Mouse (Mus musculus) lung, embryonic 15.5 days (tissue): ENCODE measurements around the gene Zfp287. TPM values are rescaled to one million over a fixed set of nuclear protein-coding genes. Genes with fewer than 3 reads are reported as not detected.

Source experiments
- ATAC-seq: fragments of 200-750 bp; cut with Nextera tagmentation; 2 replicates; pipeline ENCODE4 v1.8.0; 2017; ENCODE audit warnings: moderate number of reproducible peaks, borderline replicate concordance; ENCODE audit not compliant: low FRiP score, low TSS enrichment; ENCODE audit errors: extremely low read depth
- H3K27ac ChIP-seq: fragments of 300-500 bp; sonication (generic); 2 replicates; pipeline ENCODE4 v1.5.1; 2015; ENCODE audit warnings: moderate library complexity, mild to moderate bottlenecking, inconsistent platforms
- H3K27me3 ChIP-seq: fragments of 300-500 bp; sonication (generic); 2 replicates; pipeline ENCODE4 v1.6.1; 2015; ENCODE audit warnings: inconsistent platforms
- H3K36me3 ChIP-seq: fragments of 300-500 bp; sonication (generic); 2 replicates; pipeline ENCODE4 v1.6.1; 2015; ENCODE audit warnings: inconsistent platforms
- H3K4me1 ChIP-seq: fragments of 300-500 bp; sonication (generic); 2 replicates; pipeline ENCODE4 v1.6.1; 2015; ENCODE audit warnings: inconsistent platforms
- H3K4me2 ChIP-seq: fragments of 300-500 bp; sonication (generic); 2 replicates; pipeline ENCODE4 v1.6.1; 2015; ENCODE audit warnings: inconsistent platforms, mild to moderate bottlenecking, moderate library complexity
- H3K4me3 ChIP-seq: fragments of 300-500 bp; sonication (generic); 2 replicates; pipeline ENCODE4 v1.5.1; 2015; ENCODE audit warnings: mild to moderate bottlenecking, inconsistent platforms
- H3K9ac ChIP-seq: fragments of 300-500 bp; sonication (generic); 2 replicates; pipeline ENCODE4 v1.6.1; 2015; ENCODE audit warnings: inconsistent platforms
- H3K9me3 ChIP-seq: fragments of 300-500 bp; sonication (generic); 2 replicates; pipeline ENCODE4 v1.6.1; 2016; ENCODE audit warnings: inconsistent platforms
- WGBS: fragments of 180-500 bp; shearing (Covaris S2); methylation state at CpG from one replicate; pipeline ENCODE4 v1.1.7; 2015; 5-methylcytosine and 5-hydroxymethylcytosine counted together
- polyA plus RNA-seq: library from polyadenylated mRNA; unstranded; fragments of >200 nt; fragmentation: Nextera tagmentation; extraction: Ambion mirVana; gene quantifications from 2 replicates; pipeline ENCODE4 v1.2.1, GENCODE M21; 2015

Gene Zfp287
- polyA plus RNA-seq, 1 experiment from 2014 or later: 5.8 TPM

GRCm38 (mm10) chr11:62699749-62700148 is 32.0 kb downstream of the Zfp287 start:
- H3K4me2 ChIP-seq: no peak overlapping the region
- H3K36me3 ChIP-seq: no peaks in the 10 kb centered on the region
- H3K9me3 ChIP-seq: no peaks in the 10 kb centered on the region
- no peak overlapping the region for H3K4me3 ChIP-seq
- no peak for ATAC-seq
- no peak overlapping the region for H3K9ac ChIP-seq
- no peaks in the 10 kb centered on the region for H3K4me1 ChIP-seq
- WGBS: 69% methylated on average over 4 of the region's 4 CpGs
- no peak overlapping the region for H3K27ac ChIP-seq
- no peaks in the 10 kb centered on the region for H3K27me3 ChIP-seq

GRCm38 (mm10) chr11:62695126-62695525 is 36.6 kb downstream of the Zfp287 start:
- Histone ChIP-seq H3K27me3 (no peaks in the 10 kb centered on the region), H3K9me3 (no peaks in the 10 kb centered on the region), H3K36me3 (no peaks in the 10 kb centered on the region), H3K4me1 (no peaks in the 10 kb centered on the region), H3K9ac (no peak overlapping the region), H3K4me3 (no peak overlapping the region), H3K27ac (no peak overlapping the region), H3K4me2 (no peak overlapping the region)
- ATAC-seq: no peak
- 90% methylated on average over 8 of the region's 8 CpGs for WGBS

- H3K4me1 ChIP-seq: no peaks in the 10 kb centered on the region
- 18% methylated on average over 11 of the region's 11 CpGs for WGBS
- no peak overlapping the region for H3K4me3 ChIP-seq
- no peaks in the 10 kb centered on the region for H3K9me3 ChIP-seq
- no peaks in the 10 kb centered on the region for H3K36me3 ChIP-seq
- no peak overlapping the region for H3K9ac ChIP-seq
- H3K4me2 ChIP-seq: no peak overlapping the region
- no peaks in the 10 kb centered on the region for H3K27me3 ChIP-seq
- no peak overlapping the region for H3K27ac ChIP-seq
- ATAC-seq: peak; percentile 81; the same call in 1 of the 2 replicates
These were observed 38.2 kb downstream of the Zfp287 start for GRCm38 (mm10) chr11:62693299-62694184.

GRCm38 (mm10) chr11:62691592-62691991 is 40.1 kb downstream of the Zfp287 start:
- Histone ChIP-seq H3K4me3 (no peak overlapping the region), H3K27me3 (no peaks in the 10 kb centered on the region), H3K9ac (no peak overlapping the region), H3K9me3 (no peaks in the 10 kb centered on the region), H3K36me3 (no peaks in the 10 kb centered on the region), H3K4me2 (no peak overlapping the region), H3K27ac (no peak overlapping the region), H3K4me1 (no peaks in the 10 kb centered on the region)
- no peak for ATAC-seq
- 87% methylated on average over 3 of the region's 3 CpGs for WGBS

GRCm38 (mm10) chr11:62679954-62680353 is 51.8 kb downstream of the Zfp287 start:
- no peak overlapping the region for H3K4me2 ChIP-seq
- no peak overlapping the region for H3K4me3 ChIP-seq
- no peak overlapping the region for H3K9ac ChIP-seq
- H3K9me3 ChIP-seq: no peaks in the 10 kb centered on the region
- WGBS: 45% methylated on average over 4 of the region's 4 CpGs
- H3K27ac ChIP-seq: no peak overlapping the region
- no peaks in the 10 kb centered on the region; the same call in 1 of the 2 replicates for H3K4me1 ChIP-seq
- H3K27me3 ChIP-seq: no peaks in the 10 kb centered on the region
- no peaks in the 10 kb centered on the region for H3K36me3 ChIP-seq
- ATAC-seq: no peak

- Histone ChIP-seq H3K27me3 (no peaks in the 10 kb centered on the region), H3K4me1 (no peaks in the 10 kb centered on the region; the same call in 1 of the 2 replicates), H3K4me3 (no peak overlapping the region), H3K9ac (no peak overlapping the region), H3K4me2 (no peak overlapping the region), H3K9me3 (no peaks in the 10 kb centered on the region), H3K36me3 (no peaks in the 10 kb centered on the region), H3K27ac (no peak overlapping the region)
- no peak for ATAC-seq
- 76% methylated on average over 7 of the region's 7 CpGs for WGBS
These were observed 52.8 kb downstream of the Zfp287 start for GRCm38 (mm10) chr11:62678778-62679354.

GRCm38 (mm10) chr11:62676290-62676596 is 55.5 kb downstream of the Zfp287 start:
- H3K9ac ChIP-seq: no peak overlapping the region
- no peaks in the 10 kb centered on the region for H3K9me3 ChIP-seq
- H3K27ac ChIP-seq: no peak overlapping the region
- no peak for ATAC-seq
- no peaks in the 10 kb centered on the region; the same call in 1 of the 2 replicates for H3K4me1 ChIP-seq
- H3K27me3 ChIP-seq: no peaks in the 10 kb centered on the region
- WGBS: 87% methylated on average over 4 of the region's 4 CpGs
- H3K4me3 ChIP-seq: no peak overlapping the region
- H3K36me3 ChIP-seq: no peaks in the 10 kb centered on the region
- no peak overlapping the region for H3K4me2 ChIP-seq

GRCm38 (mm10) chr11:62675480-62676289 is 56.0 kb downstream of the Zfp287 start:
- Histone ChIP-seq H3K36me3 (no peaks in the 10 kb centered on the region), H3K9me3 (no peaks in the 10 kb centered on the region), H3K4me1 (no peaks in the 10 kb centered on the region; the same call in 1 of the 2 replicates), H3K4me2 (peak overlapping the region; percentile 56), H3K27me3 (no peaks in the 10 kb centered on the region), H3K9ac (peak overlapping the region; percentile 50), H3K4me3 (peak overlapping the region; percentile 31), H3K27ac (peak overlapping the region; percentile 31; the same call in 1 of the 2 replicates)
- ATAC-seq: peak; percentile 90
- 18% methylated on average over 17 of the region's 17 CpGs for WGBS

GRCm38 (mm10) chr11:62670006-62670405 is 61.7 kb downstream of the Zfp287 start:
- Histone ChIP-seq H3K4me1 (no peaks in the 10 kb centered on the region), H3K9ac (no peak overlapping the region), H3K4me3 (no peak overlapping the region), H3K9me3 (no peaks in the 10 kb centered on the region), H3K27me3 (no peaks in the 10 kb centered on the region), H3K27ac (no peak overlapping the region), H3K4me2 (no peak overlapping the region), H3K36me3 (no peaks in the 10 kb centered on the region)
- ATAC-seq: no peak
- WGBS: 75% methylated on average over 6 of the region's 6 CpGs

GRCm38 (mm10) chr11:62669471-62669870 is 62.2 kb downstream of the Zfp287 start:
- Histone ChIP-seq H3K4me3 (no peak overlapping the region), H3K27ac (no peak overlapping the region), H3K4me2 (no peak overlapping the region)

GRCm38 (mm10) chr11:62668986-62669385 is 62.7 kb downstream of the Zfp287 start:
- H3K36me3 ChIP-seq: no peaks in the 10 kb centered on the region
- no peak overlapping the region; the same call in 1 of the 2 replicates for H3K27ac ChIP-seq
- no peaks in the 10 kb centered on the region for H3K4me1 ChIP-seq
- H3K4me3 ChIP-seq: no peak overlapping the region
- H3K27me3 ChIP-seq: no peaks in the 10 kb centered on the region
- 84% methylated on average over 5 of the region's 5 CpGs for WGBS
- ATAC-seq: no peak
- no peaks in the 10 kb centered on the region for H3K9me3 ChIP-seq
- no peak overlapping the region for H3K4me2 ChIP-seq
- H3K9ac ChIP-seq: no peak overlapping the region

More at GRCm38 (mm10) chr11:62669471-62669870, 62.2 kb downstream of the Zfp287 start:
- Histone ChIP-seq H3K9me3 (no peaks in the 10 kb centered on the region), H3K27me3 (no peaks in the 10 kb centered on the region), H3K36me3 (no peaks in the 10 kb centered on the region), H3K9ac (no peak overlapping the region), H3K4me1 (no peaks in the 10 kb centered on the region)
- no peak for ATAC-seq
- WGBS: 45% methylated on average over 12 of the region's 12 CpGs
